Mouse (Mus musculus) granulocyte monocyte progenitor cell, adult 5-6 weeks (primary cell): ENCODE data around the gene Map2k2. TPM values are rescaled to one million over a fixed set of nuclear protein-coding genes. Genes with fewer than 3 reads are reported as not detected.
"Not testable (repeated sequence)": the region's sequence is repeated elsewhere in the genome, so short reads cannot be mapped to it uniquely, and the experiment has no call there.

ENCODE experiments used
- ATAC-seq: replicated peaks from 2 replicates; pipeline ENCODE4 v1.8.0; 2016; ENCODE audit warnings: mild to moderate bottlenecking, moderate TSS enrichment, inconsistent platforms; ENCODE audit not compliant: poor library complexity, severe bottlenecking
- total RNA-seq, 2 experiments: library from RNA; stranded (forward) in 1 of 2; stranded (reverse) in 1 of 2; fragments of 200-712, 200-1000 nt in 1 of 2; fragments of >200 nt in 1 of 2; fragmentation: Nextera tagmentation in 1 of 2; gene quantifications; 2 replicates each; pipeline ENCODE4 v1.2.3; 2014 to 2017

Map2k2 gene
- total RNA-seq, 2 experiments from 2014 or later = 35.0 to 50.8 TPM

- ATAC-seq = peak; percentile 31
Measured at GRCm38 (mm10) chr10:81173132-81173531, 67.4 kb downstream of the Map2k2 start.

GRCm38 (mm10) chr10:81174617-81175344, 69.1 kb downstream of the Map2k2 start:
- peak; percentile 46 for ATAC-seq

GRCm38 (mm10) chr10:81175345-81175701, 69.6 kb downstream of the Map2k2 start:
- ATAC-seq = not testable (repeated sequence)

GRCm38 (mm10) chr10:81175936-81176465, 70.3 kb downstream of the Map2k2 start:
- no peak for ATAC-seq

GRCm38 (mm10) chr10:81176466-81177271, 71.0 kb downstream of the Map2k2 start, which contains the start of gene Eef2:
TSS of gene Eef2 (plus strand) at chr10:81176631.
- peak; percentile 64 for ATAC-seq

- no peak for ATAC-seq
Measured at GRCm38 (mm10) chr10:81177491-81177925, 71.8 kb downstream of the Map2k2 start.

- no peak for ATAC-seq
Measured at GRCm38 (mm10) chr10:81177958-81178712, 72.4 kb downstream of the Map2k2 start.

- ATAC-seq = no peak
Measured at GRCm38 (mm10) chr10:81178927-81179326, 73.2 kb downstream of the Map2k2 start.

GRCm38 (mm10) chr10:81179451-81180342, 74.0 kb downstream of the Map2k2 start:
- ATAC-seq = no peak

GRCm38 (mm10) chr10:81180946-81181345, 75.2 kb downstream of the Map2k2 start:
- no peak for ATAC-seq

- ATAC-seq = not testable (repeated sequence)
Measured at GRCm38 (mm10) chr10:81181860-81182259, 76.1 kb downstream of the Map2k2 start.

GRCm38 (mm10) chr10:81182336-81183333, 76.9 kb downstream of the Map2k2 start, which contains the start of gene Dapk3:
TSS of gene Dapk3 (plus strand) at chr10:81183005.
- peak; percentile 84 for ATAC-seq

Other genes with a start within 250 kb of the Map2k2 start
- not detected in 2 replicates for gene Tmprss9, start 234.1 kb upstream of the Map2k2 start, total RNA-seq (2014; fragmentation: Nextera tagmentation)
- not detected in 2 replicates for gene Tmprss9, start 234.1 kb upstream of the Map2k2 start, total RNA-seq (2017)
- gene Timm13, start 204.9 kb upstream of the Map2k2 start, total RNA-seq (2014; fragmentation: Nextera tagmentation) = 145 and 158 TPM in 2 replicates
- 38.2 and 50.4 TPM in 2 replicates for gene Timm13, start 204.9 kb upstream of the Map2k2 start, total RNA-seq (2017)
- 24.9 and 35.1 TPM in 2 replicates for gene Lmnb2, start 187.7 kb upstream of the Map2k2 start, total RNA-seq (2014; fragmentation: Nextera tagmentation)
- 56.2 and 62.8 TPM in 2 replicates for gene Lmnb2, start 187.7 kb upstream of the Map2k2 start, total RNA-seq (2017)
- 20.1 and 21.5 TPM in 2 replicates for gene Gadd45b, start 175.8 kb upstream of the Map2k2 start, total RNA-seq (2014; fragmentation: Nextera tagmentation)
- gene Gadd45b, start 175.8 kb upstream of the Map2k2 start, total RNA-seq (2017) = 25.6 and 27.6 TPM in 2 replicates
- 0.30 and 1.5 TPM in 2 replicates for gene Gng7, start 91.0 kb upstream of the Map2k2 start, total RNA-seq (2014; fragmentation: Nextera tagmentation)
- gene Gng7, start 91.0 kb upstream of the Map2k2 start, total RNA-seq (2017) = 0.09 and 0.46 TPM in 2 replicates
- gene Diras1, start 80.3 kb upstream of the Map2k2 start, total RNA-seq (2014; fragmentation: Nextera tagmentation) = not detected in 2 replicates
- not detected in 2 replicates for gene Diras1, start 80.3 kb upstream of the Map2k2 start, total RNA-seq (2017)
- 3.1 and 5.9 TPM in 2 replicates for gene Slc39a3, start 68.5 kb upstream of the Map2k2 start, total RNA-seq (2014; fragmentation: Nextera tagmentation)
- gene Slc39a3, start 68.5 kb upstream of the Map2k2 start, total RNA-seq (2017) = 4.3 and 5.3 TPM in 2 replicates
- gene Sgta, start 45.7 kb upstream of the Map2k2 start, total RNA-seq (2014; fragmentation: Nextera tagmentation) = 33.8 and 47.9 TPM in 2 replicates
- 37.5 and 41.7 TPM in 2 replicates for gene Sgta, start 45.7 kb upstream of the Map2k2 start, total RNA-seq (2017)
- gene Thop1, start 35.9 kb upstream of the Map2k2 start, total RNA-seq (2014; fragmentation: Nextera tagmentation) = 23.3 and 24.4 TPM in 2 replicates
- gene Thop1, start 35.9 kb upstream of the Map2k2 start, total RNA-seq (2017) = 24.7 and 26.3 TPM in 2 replicates
- 0.43 TPM in 1 of 2 replicates, not detected in the other for gene Creb3l3, start 7.0 kb upstream of the Map2k2 start, total RNA-seq (2014; fragmentation: Nextera tagmentation)
- 0.86 and 1.3 TPM in 2 replicates for gene Creb3l3, start 7.0 kb upstream of the Map2k2 start, total RNA-seq (2017)
- 16.1 and 20.6 TPM in 2 replicates for gene Zbtb7a, start 29.3 kb downstream of the Map2k2 start, total RNA-seq (2014; fragmentation: Nextera tagmentation)
- 7.1 and 8.0 TPM in 2 replicates for gene Zbtb7a, start 29.3 kb downstream of the Map2k2 start, total RNA-seq (2017)
- 6.3 and 22.9 TPM in 2 replicates for gene Pias4, start 62.0 kb downstream of the Map2k2 start, total RNA-seq (2014; fragmentation: Nextera tagmentation)
- 7.8 and 8.1 TPM in 2 replicates for gene Pias4, start 62.0 kb downstream of the Map2k2 start, total RNA-seq (2017)
- gene Eef2, start 70.7 kb downstream of the Map2k2 start, total RNA-seq (2014; fragmentation: Nextera tagmentation) = 843 and 1,029 TPM in 2 replicates
- gene Eef2, start 70.7 kb downstream of the Map2k2 start, total RNA-seq (2017) = 1,504 and 1,576 TPM in 2 replicates
- 25.7 and 40.8 TPM in 2 replicates for gene Dapk3, start 77.1 kb downstream of the Map2k2 start, total RNA-seq (2014; fragmentation: Nextera tagmentation)
- 20.5 and 33.0 TPM in 2 replicates for gene Dapk3, start 77.1 kb downstream of the Map2k2 start, total RNA-seq (2017)
- gene 4930442H23Rik, start 77.9 kb downstream of the Map2k2 start, total RNA-seq (2014; fragmentation: Nextera tagmentation) = not detected in 2 replicates
- not detected in 2 replicates for gene 4930442H23Rik, start 77.9 kb downstream of the Map2k2 start, total RNA-seq (2017)
- not detected in 2 replicates for gene Nmrk2, start 96.1 kb downstream of the Map2k2 start, total RNA-seq (2014; fragmentation: Nextera tagmentation)
- gene Nmrk2, start 96.1 kb downstream of the Map2k2 start, total RNA-seq (2017) = not detected in 2 replicates
- not detected in 2 replicates for gene Atcay, start 124.9 kb downstream of the Map2k2 start, total RNA-seq (2014; fragmentation: Nextera tagmentation)
- not detected in 2 replicates for gene Atcay, start 124.9 kb downstream of the Map2k2 start, total RNA-seq (2017)
- not detected in 2 replicates for gene Zfr2, start 127.2 kb downstream of the Map2k2 start, total RNA-seq (2014; fragmentation: Nextera tagmentation)
- 0.13 TPM in 1 of 2 replicates, not detected in the other for gene Zfr2, start 127.2 kb downstream of the Map2k2 start, total RNA-seq (2017)
- gene Matk, start 147.0 kb downstream of the Map2k2 start, total RNA-seq (2014; fragmentation: Nextera tagmentation) = 16.8 and 35.6 TPM in 2 replicates
- 39.1 and 43.9 TPM in 2 replicates for gene Matk, start 147.0 kb downstream of the Map2k2 start, total RNA-seq (2017)
- gene Mrpl54, start 161.0 kb downstream of the Map2k2 start, total RNA-seq (2014; fragmentation: Nextera tagmentation) = 94.0 and 105 TPM in 2 replicates
- gene Mrpl54, start 161.0 kb downstream of the Map2k2 start, total RNA-seq (2017) = 161 and 185 TPM in 2 replicates
- 19.7 and 29.1 TPM in 2 replicates for gene Apba3, start 161.0 kb downstream of the Map2k2 start, total RNA-seq (2014; fragmentation: Nextera tagmentation)
- gene Apba3, start 161.0 kb downstream of the Map2k2 start, total RNA-seq (2017) = 14.2 and 19.9 TPM in 2 replicates
- 1.0 and 8.4 TPM in 2 replicates for gene Tjp3, start 185.7 kb downstream of the Map2k2 start, total RNA-seq (2014; fragmentation: Nextera tagmentation)
- gene Tjp3, start 185.7 kb downstream of the Map2k2 start, total RNA-seq (2017) = 1.3 and 6.2 TPM in 2 replicates
- 32.4 and 42.7 TPM in 2 replicates for gene Pip5k1c, start 187.0 kb downstream of the Map2k2 start, total RNA-seq (2014; fragmentation: Nextera tagmentation)
- gene Pip5k1c, start 187.0 kb downstream of the Map2k2 start, total RNA-seq (2017) = 24.7 and 32.7 TPM in 2 replicates
- gene Cactin, start 215.2 kb downstream of the Map2k2 start, total RNA-seq (2014; fragmentation: Nextera tagmentation) = 16.2 and 16.3 TPM in 2 replicates
- 19.4 and 26.5 TPM in 2 replicates for gene Cactin, start 215.2 kb downstream of the Map2k2 start, total RNA-seq (2017)
- not detected in 2 replicates for gene Tbxa2r, start 222.8 kb downstream of the Map2k2 start, total RNA-seq (2014; fragmentation: Nextera tagmentation)
- gene Tbxa2r, start 222.8 kb downstream of the Map2k2 start, total RNA-seq (2017) = 0.09 TPM in 1 of 2 replicates, not detected in the other
- not detected in 2 replicates for gene Gipc3, start 237.4 kb downstream of the Map2k2 start, total RNA-seq (2014; fragmentation: Nextera tagmentation)
- not detected in 2 replicates for gene Gipc3, start 237.4 kb downstream of the Map2k2 start, total RNA-seq (2017)
- gene Hmg20b, start 244.6 kb downstream of the Map2k2 start, total RNA-seq (2014; fragmentation: Nextera tagmentation) = 19.1 and 43.4 TPM in 2 replicates
- 29.8 and 35.5 TPM in 2 replicates for gene Hmg20b, start 244.6 kb downstream of the Map2k2 start, total RNA-seq (2017)